Mouse (Mus musculus): ENCODE data around the gene Abcg2. TPM values are rescaled to one million over a fixed set of nuclear protein-coding genes. Genes with fewer than 3 reads are reported as not detected.
"Not testable (repeated sequence)": the region's sequence is repeated elsewhere in the genome, so short reads cannot be mapped to it uniquely, and the experiment has no call there.

The Abcg2 gene
- polyA plus RNA-seq (2014; fragmentation: Nextera tagmentation; extraction: Ambion mirVana), result 30.1 and 40.3 TPM in 2 replicates

DNA sequence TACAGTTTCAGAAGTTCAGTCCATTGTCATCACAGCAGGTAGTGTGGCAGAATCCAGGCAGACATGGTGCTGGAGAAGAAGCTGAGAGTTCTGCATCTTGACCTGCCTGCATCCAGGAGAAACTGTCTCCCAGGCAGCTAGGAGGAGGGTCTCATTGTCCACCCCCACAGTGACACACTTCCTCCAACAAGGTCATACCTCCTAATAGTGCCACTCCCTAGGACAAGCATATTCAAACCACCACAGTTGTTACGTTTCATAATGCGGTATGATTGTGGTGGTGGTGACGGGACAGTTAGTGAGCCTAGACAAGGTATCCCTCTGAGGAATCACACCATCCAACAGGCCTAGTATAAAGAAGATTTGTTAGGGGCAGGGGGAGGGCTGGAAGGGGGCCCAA lies at the start of gene Abcg2:
Gene Abcg2, plus strand, starts transcription at position 301 of the 400 bp plus-strand sequence.
- H3K27ac ChIP-seq (ENCODE audit: low read depth, low read length); H3K9me3 ChIP-seq (ENCODE audit: control insufficient read depth, low read length); H3K36me3 ChIP-seq (ENCODE audit: control insufficient read depth, insufficient read depth, low read length); H3K4me1 ChIP-seq (ENCODE audit: control insufficient read depth, insufficient read depth, low read length); H3K9ac ChIP-seq (replicated peaks; ENCODE audit: low read depth, low read length); ATAC-seq (ENCODE audit: low read depth); H3K27me3 ChIP-seq (ENCODE audit: control insufficient read depth, insufficient read depth, low read length); H3K4me3 ChIP-seq (ENCODE audit: low read depth, low read length); H3K4me2 ChIP-seq (ENCODE audit: low read depth, low read length): not testable (repeated sequence)
- 96% methylated on average over 3 of the region's 3 CpGs for WGBS

DNA sequence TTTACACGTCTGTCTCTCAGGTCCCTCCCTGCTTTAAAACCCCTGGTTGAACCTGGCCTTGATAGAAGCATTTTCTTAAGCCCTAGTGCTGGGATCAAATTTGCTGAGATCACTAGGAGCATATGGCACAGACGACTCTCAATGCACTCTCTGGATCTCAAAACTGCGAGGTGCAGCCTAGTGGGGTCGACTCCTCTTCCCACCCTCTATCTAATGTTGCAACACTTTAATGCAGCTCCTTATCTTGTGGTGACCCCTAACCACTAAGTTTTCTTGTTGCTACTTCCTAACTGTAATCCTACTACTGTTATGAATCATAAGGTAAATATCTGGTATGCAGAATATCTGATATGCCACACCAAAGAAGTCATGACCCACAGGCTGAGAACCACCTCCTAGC lies 44.1 kb upstream of the Abcg2 start:
- not testable (repeated sequence) for ATAC-seq (ENCODE audit: low read depth); H3K9me3 ChIP-seq (ENCODE audit: control insufficient read depth, low read length); H3K4me1 ChIP-seq (ENCODE audit: control insufficient read depth, insufficient read depth, low read length); H3K27me3 ChIP-seq (ENCODE audit: control insufficient read depth, insufficient read depth, low read length); H3K36me3 ChIP-seq (ENCODE audit: control insufficient read depth, insufficient read depth, low read length); H3K9ac ChIP-seq (replicated peaks; ENCODE audit: low read depth, low read length); H3K4me3 ChIP-seq (ENCODE audit: low read depth, low read length); H3K27ac ChIP-seq (ENCODE audit: low read depth, low read length); H3K4me2 ChIP-seq (ENCODE audit: low read depth, low read length)
- WGBS, result 78% methylated on average over 4 of the region's 4 CpGs

DNA sequence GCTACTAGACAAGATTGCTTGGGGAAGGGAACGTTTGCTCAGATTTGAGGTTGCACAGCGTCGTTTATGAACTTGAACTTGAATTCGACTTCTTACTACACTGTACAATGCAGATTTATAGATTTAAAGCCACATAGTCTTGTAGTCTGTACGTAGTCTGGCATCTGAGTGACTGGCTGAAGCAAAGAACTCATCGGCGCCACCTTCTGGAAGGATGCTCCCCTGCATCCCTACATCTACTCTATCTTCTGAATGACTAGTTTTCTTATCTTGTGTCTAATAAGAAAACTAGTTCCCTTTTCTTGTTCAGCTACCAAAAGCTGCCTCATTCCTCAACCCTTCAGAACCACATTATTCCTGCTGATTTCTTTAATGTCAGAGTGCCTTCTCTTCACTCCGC lies 41.5 kb upstream of the Abcg2 start:
- 69% methylated on average over 8 of the region's 8 CpGs for WGBS
- H3K36me3 ChIP-seq (ENCODE audit: control insufficient read depth, insufficient read depth, low read length); H3K9ac ChIP-seq (replicated peaks; ENCODE audit: low read depth, low read length); H3K4me1 ChIP-seq (ENCODE audit: control insufficient read depth, insufficient read depth, low read length); H3K4me3 ChIP-seq (ENCODE audit: low read depth, low read length); H3K4me2 ChIP-seq (ENCODE audit: low read depth, low read length); ATAC-seq (ENCODE audit: low read depth); H3K27me3 ChIP-seq (ENCODE audit: control insufficient read depth, insufficient read depth, low read length); H3K27ac ChIP-seq (ENCODE audit: low read depth, low read length); H3K9me3 ChIP-seq (ENCODE audit: control insufficient read depth, low read length): not testable (repeated sequence)

DNA sequence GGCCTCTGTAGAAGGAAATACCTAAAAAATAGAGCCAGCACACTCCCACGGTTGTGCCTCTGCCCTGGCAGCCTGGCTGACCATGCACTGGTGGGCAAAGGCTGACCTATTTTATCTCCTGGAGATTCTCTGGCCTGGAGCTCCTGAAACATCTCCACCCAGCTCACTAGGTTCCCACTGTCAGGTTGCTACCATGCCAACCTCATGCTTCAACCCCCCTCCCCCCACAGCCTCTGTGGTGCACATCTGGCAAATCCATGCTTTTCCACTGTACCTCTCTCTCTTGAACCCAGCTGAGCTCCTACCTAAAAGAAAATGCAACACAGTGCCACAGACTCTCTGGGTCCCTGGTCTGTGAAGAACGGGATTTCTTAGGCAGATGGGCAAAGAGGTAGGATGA lies 39.4 kb upstream of the Abcg2 start:
- 27% methylated on average over 2 of the region's 2 CpGs for WGBS
- H3K27me3 ChIP-seq (ENCODE audit: control insufficient read depth, insufficient read depth, low read length); H3K9ac ChIP-seq (replicated peaks; ENCODE audit: low read depth, low read length); H3K27ac ChIP-seq (ENCODE audit: low read depth, low read length); ATAC-seq (ENCODE audit: low read depth); H3K36me3 ChIP-seq (ENCODE audit: control insufficient read depth, insufficient read depth, low read length); H3K9me3 ChIP-seq (ENCODE audit: control insufficient read depth, low read length); H3K4me3 ChIP-seq (ENCODE audit: low read depth, low read length); H3K4me2 ChIP-seq (ENCODE audit: low read depth, low read length); H3K4me1 ChIP-seq (ENCODE audit: control insufficient read depth, insufficient read depth, low read length): not testable (repeated sequence)

DNA sequence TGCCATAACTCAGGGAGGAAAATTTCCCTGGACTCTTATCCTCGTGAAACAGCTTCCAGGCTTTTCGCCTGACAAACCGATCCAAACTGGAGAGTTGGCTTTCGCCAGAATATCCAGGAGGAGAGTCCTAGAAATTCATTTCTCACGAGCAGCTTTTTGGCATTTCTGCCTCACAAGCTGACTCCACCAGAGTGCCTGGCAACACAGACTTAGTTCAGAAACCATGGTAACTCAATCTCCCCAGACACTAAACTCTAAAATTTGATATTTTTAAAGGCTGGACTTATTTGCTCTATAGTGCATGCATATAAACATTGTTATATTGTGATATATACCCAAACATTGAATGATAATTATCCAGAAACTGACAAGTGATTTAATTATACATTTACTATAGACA lies 38.3 kb upstream of the Abcg2 start:
- H3K36me3 ChIP-seq (ENCODE audit: control insufficient read depth, insufficient read depth, low read length); H3K4me3 ChIP-seq (ENCODE audit: low read depth, low read length); H3K27ac ChIP-seq (ENCODE audit: low read depth, low read length); H3K4me1 ChIP-seq (ENCODE audit: control insufficient read depth, insufficient read depth, low read length); ATAC-seq (ENCODE audit: low read depth); H3K27me3 ChIP-seq (ENCODE audit: control insufficient read depth, insufficient read depth, low read length); H3K9me3 ChIP-seq (ENCODE audit: control insufficient read depth, low read length); H3K9ac ChIP-seq (replicated peaks; ENCODE audit: low read depth, low read length); H3K4me2 ChIP-seq (ENCODE audit: low read depth, low read length): not testable (repeated sequence)
- WGBS, result 46% methylated on average over 5 of the region's 5 CpGs

DNA sequence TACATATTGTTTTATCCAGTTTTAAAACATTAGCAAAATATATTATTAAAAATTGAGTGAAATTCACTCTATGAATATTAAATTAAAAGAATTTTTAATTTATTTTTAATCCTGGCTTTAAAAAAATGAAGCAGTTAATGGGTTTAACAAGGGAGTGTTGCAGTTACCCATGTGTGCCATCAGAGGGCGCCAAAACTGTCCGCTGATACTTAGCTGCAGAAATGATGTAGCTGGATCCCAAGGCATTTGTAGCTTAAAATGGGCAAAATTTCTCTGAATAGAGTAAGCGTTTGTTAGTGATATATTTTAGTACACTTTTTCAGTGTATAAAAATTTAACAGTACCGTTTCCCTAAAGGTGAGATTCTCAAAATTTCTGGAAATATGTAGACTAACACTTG lies 37.5 kb upstream of the Abcg2 start:
- no peak for ATAC-seq (ENCODE audit: low read depth)
- H3K4me2 ChIP-seq (ENCODE audit: low read depth, low read length), result no peak overlapping the region
- 7% methylated on average over 4 of the region's 4 CpGs for WGBS
- no peaks in the 10 kb centered on the region for H3K9me3 ChIP-seq (ENCODE audit: control insufficient read depth, low read length)
- no peak overlapping the region for H3K27ac ChIP-seq (ENCODE audit: low read depth, low read length)
- H3K4me1 ChIP-seq (ENCODE audit: control insufficient read depth, insufficient read depth, low read length), result no peaks in the 10 kb centered on the region
- H3K27me3 ChIP-seq (ENCODE audit: control insufficient read depth, insufficient read depth, low read length), result no peaks in the 10 kb centered on the region
- H3K4me3 ChIP-seq (ENCODE audit: low read depth, low read length), result no peak overlapping the region
- H3K36me3 ChIP-seq (ENCODE audit: control insufficient read depth, insufficient read depth, low read length), result no peaks in the 10 kb centered on the region
- H3K9ac ChIP-seq (replicated peaks; ENCODE audit: low read depth, low read length), result no peak overlapping the region

DNA sequence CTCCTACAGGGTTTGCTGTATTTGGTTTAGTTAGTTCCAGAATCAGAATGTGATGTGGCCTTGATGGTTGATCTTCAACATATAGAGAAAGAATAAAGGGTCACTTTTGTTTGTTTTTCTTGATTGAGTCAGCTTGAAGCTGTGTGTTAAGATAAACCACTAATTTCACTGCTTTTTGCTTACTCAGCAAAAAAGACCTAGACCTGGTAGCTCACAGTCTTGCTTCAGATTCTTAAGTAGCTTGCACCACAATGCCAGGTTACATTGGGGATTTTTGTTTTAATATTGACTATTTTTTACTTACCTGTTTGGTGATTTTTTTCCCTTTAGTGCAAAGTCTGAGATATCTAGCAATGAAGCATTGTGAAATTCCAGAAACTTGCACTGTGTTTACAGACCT lies 30.5 kb upstream of the Abcg2 start:
- not testable (repeated sequence) for H3K4me2 ChIP-seq (ENCODE audit: low read depth, low read length); H3K9me3 ChIP-seq (ENCODE audit: control insufficient read depth, low read length); H3K27me3 ChIP-seq (ENCODE audit: control insufficient read depth, insufficient read depth, low read length); H3K27ac ChIP-seq (ENCODE audit: low read depth, low read length); H3K9ac ChIP-seq (replicated peaks; ENCODE audit: low read depth, low read length); ATAC-seq (ENCODE audit: low read depth); H3K4me1 ChIP-seq (ENCODE audit: control insufficient read depth, insufficient read depth, low read length); H3K4me3 ChIP-seq (ENCODE audit: low read depth, low read length); H3K36me3 ChIP-seq (ENCODE audit: control insufficient read depth, insufficient read depth, low read length)

DNA sequence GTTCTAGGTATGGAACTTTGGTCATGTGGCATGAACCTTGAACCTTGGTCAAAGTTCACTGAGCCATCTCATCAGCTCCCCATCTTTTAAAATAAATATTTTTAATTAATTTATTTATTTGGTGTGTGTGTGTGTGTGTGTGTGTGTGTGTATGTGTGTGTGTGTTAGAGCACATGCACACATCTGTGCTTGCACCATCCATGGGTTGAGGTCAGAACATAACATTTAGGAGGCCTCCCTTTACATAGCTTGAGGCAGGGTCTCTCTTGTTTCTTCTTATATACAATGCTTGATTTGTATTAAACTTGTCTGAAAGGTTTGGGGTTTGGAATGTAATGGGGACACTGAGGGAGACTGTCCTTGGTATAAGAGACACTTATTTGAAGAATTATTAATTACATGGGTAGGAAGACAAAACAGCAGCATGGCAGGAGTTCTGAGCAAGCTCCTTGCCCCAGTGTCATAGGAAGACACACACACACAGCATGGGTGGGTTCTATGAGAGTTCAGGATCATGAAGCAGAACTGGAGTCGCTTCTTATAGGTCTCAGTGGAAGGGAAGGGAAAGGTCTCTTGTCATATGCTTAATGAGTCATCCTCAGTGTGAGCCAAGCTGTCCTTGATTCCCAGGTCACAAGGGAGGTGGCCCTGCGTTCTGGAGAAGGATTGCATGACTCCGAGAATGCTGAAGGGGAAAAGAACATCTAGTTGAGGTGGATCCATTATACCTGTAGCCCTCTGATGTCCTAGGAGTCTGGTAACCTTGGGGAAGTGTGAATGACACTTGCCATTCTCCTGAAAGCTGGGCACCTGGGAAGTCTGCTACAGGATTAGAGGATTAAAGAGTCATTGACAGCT lies 9.9 kb downstream of the Abcg2 start:
- WGBS, result 52% methylated on average over 3 of the region's 3 CpGs
- H3K9ac ChIP-seq (replicated peaks; ENCODE audit: low read depth, low read length); H3K27me3 ChIP-seq (ENCODE audit: control insufficient read depth, insufficient read depth, low read length); H3K36me3 ChIP-seq (ENCODE audit: control insufficient read depth, insufficient read depth, low read length); H3K9me3 ChIP-seq (ENCODE audit: control insufficient read depth, low read length); H3K4me2 ChIP-seq (ENCODE audit: low read depth, low read length); H3K4me1 ChIP-seq (ENCODE audit: control insufficient read depth, insufficient read depth, low read length); ATAC-seq (ENCODE audit: low read depth); H3K27ac ChIP-seq (ENCODE audit: low read depth, low read length); H3K4me3 ChIP-seq (ENCODE audit: low read depth, low read length): not testable (repeated sequence)

DNA sequence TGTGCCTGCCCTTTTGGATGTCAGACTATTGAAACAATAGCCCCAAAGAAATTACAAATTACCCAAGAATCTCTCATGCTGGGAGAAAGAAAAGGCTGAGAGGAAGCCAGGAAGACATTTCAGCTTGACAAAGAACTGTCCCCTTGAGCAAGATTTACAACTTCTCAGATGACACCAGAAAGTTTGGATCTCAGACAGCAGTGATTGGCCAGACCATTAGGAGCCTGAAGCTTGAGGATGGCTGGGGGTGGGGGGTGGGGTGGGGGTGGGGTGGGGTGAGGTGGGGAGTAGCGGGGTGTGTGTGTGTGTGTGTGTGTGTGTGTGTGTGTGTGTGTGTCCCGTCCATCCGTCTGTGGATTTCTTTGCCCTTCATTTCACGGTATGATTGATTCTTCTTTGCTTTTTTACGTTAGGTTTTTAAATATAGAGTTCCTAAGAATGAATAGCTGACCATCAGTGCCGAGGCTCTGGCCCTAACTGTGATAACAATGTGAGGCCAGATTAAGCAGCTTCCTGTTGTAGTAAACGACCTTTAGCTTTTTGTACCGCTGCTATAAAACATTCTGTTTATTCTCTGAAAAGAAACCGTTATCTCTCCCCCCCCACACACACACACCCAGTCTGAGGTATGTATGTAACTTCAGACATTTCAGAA lies 11.4 kb downstream of the Abcg2 start:
- not testable (repeated sequence) for H3K27me3 ChIP-seq (ENCODE audit: control insufficient read depth, insufficient read depth, low read length); H3K9ac ChIP-seq (replicated peaks; ENCODE audit: low read depth, low read length); H3K4me1 ChIP-seq (ENCODE audit: control insufficient read depth, insufficient read depth, low read length); H3K9me3 ChIP-seq (ENCODE audit: control insufficient read depth, low read length); H3K36me3 ChIP-seq (ENCODE audit: control insufficient read depth, insufficient read depth, low read length)
- Histone ChIP-seq H3K27ac (ENCODE audit: low read depth, low read length) (peak overlapping the region; percentile 23; the same call in 1 of the 2 replicates), H3K4me2 (ENCODE audit: low read depth, low read length) (peak overlapping the region; percentile 40), H3K4me3 (ENCODE audit: low read depth, low read length) (peak overlapping the region; percentile 37)
- ATAC-seq (ENCODE audit: low read depth), result peak; percentile 67
- 2% methylated on average over 9 of the region's 9 CpGs for WGBS

All from neural tube, embryonic 14.5 days (tissue).